Mouse (Mus musculus): ENCODE data around the gene Cd300a.

GRCm38 (mm10) chr11:114844464-114845220 lies 45.2 kb upstream of the Cd300a start:
- no peak for TF ChIP-seq CTCF (conservative IDR thresholded peaks at IDR 0.05; ENCODE audit: low read length)
- TF ChIP-seq NANOG (IDR thresholded peaks at IDR 0.05; ENCODE audit: borderline replicate concordance, low read length): no peak

Data from E14TG2a.4 (cell line).